Mouse (Mus musculus) midbrain, embryonic 16.5 days (tissue): ENCODE data around the gene Omg. TPM values are rescaled to one million over a fixed set of nuclear protein-coding genes. Genes with fewer than 3 reads are reported as not detected.

ENCODE experiments used
- ATAC-seq: fragments of 200-750 bp; cut with Nextera tagmentation; 2 replicates; pipeline ENCODE4 v1.8.0; 2017; ENCODE audit warnings: moderate TSS enrichment
- H3K27ac ChIP-seq: fragments of 300-500 bp; sonication (generic); 2 replicates; pipeline ENCODE4 v1.5.1; 2014; ENCODE audit warnings: mild to moderate bottlenecking, low read length, mixed read lengths
- H3K27me3 ChIP-seq: fragments of 300-500 bp; sonication (generic); 2 replicates; pipeline ENCODE4 v1.6.1; 2014; ENCODE audit warnings: low read depth, low read length, mixed read lengths; ENCODE audit not compliant: control insufficient read depth, insufficient read depth
- H3K36me3 ChIP-seq: fragments of 300-500 bp; sonication (generic); 2 replicates; pipeline ENCODE4 v1.6.1; 2014; ENCODE audit warnings: mild to moderate bottlenecking, low read length, moderate library complexity, mixed read lengths; ENCODE audit not compliant: control insufficient read depth, insufficient read depth
- H3K4me1 ChIP-seq: fragments of 300-500 bp; sonication (generic); 2 replicates; pipeline ENCODE4 v1.6.1; 2014; ENCODE audit warnings: mild to moderate bottlenecking, low read length, mixed read lengths; ENCODE audit not compliant: control insufficient read depth, insufficient read depth
- H3K4me2 ChIP-seq: fragments of 300-500 bp; sonication (generic); 2 replicates; pipeline ENCODE4 v1.6.1; 2014; ENCODE audit warnings: mild to moderate bottlenecking, low read length, mixed read lengths
- H3K4me3 ChIP-seq: fragments of 300-500 bp; sonication (generic); 2 replicates; pipeline ENCODE4 v1.5.1; 2014; ENCODE audit warnings: low read depth, mild to moderate bottlenecking, low read length, moderate library complexity, mixed read lengths
- H3K9ac ChIP-seq: fragments of 300-500 bp; sonication (generic); 2 replicates; pipeline ENCODE4 v1.6.1; 2014; ENCODE audit warnings: low read depth, low read length, mixed read lengths
- H3K9me3 ChIP-seq: fragments of 300-500 bp; sonication (generic); replicated peaks from 2 replicates; pipeline ENCODE4 v1.6.1; 2014; ENCODE audit warnings: mild to moderate bottlenecking, low read length, mixed read lengths; ENCODE audit not compliant: control insufficient read depth, poor library complexity, severe bottlenecking
- WGBS: fragments of 180-500 bp; shearing (Covaris S2); extraction: QIAGEN DNeasy Blood & Tissue Kit; methylation state at CpG from one replicate; pipeline ENCODE4 v1.1.7; 2014; 5-methylcytosine and 5-hydroxymethylcytosine counted together
- polyA plus RNA-seq: library from polyadenylated mRNA; unstranded; fragments of >200 nt; fragmentation: Nextera tagmentation; extraction: Ambion mirVana; gene quantifications from 2 replicates; pipeline ENCODE4 v1.2.1, GENCODE M21; 2015

The Omg gene
- polyA plus RNA-seq, 1 experiment from 2014 or later, result 9.8 TPM

GRCm38 (mm10) chr11:79529736-79530135 lies 25.9 kb upstream of the Omg start:
- Histone ChIP-seq H3K9me3 (no peaks in the 10 kb centered on the region), H3K27ac (no peak overlapping the region), H3K9ac (no peak overlapping the region), H3K4me3 (no peak overlapping the region), H3K4me1 (0 out of 2 replicates have a peak, but pooled peaks cover 2% of the 10 kb centered on the region), H3K36me3 (no peaks in the 10 kb centered on the region; the same call in 1 of the 2 replicates), H3K4me2 (no peak overlapping the region), H3K27me3 (no peaks in the 10 kb centered on the region)
- 82% methylated on average over 2 of the region's 2 CpGs for WGBS
- no peak for ATAC-seq

GRCm38 (mm10) chr11:79529226-79529625 lies 25.3 kb upstream of the Omg start:
- H3K4me2 ChIP-seq, result no peak overlapping the region
- 96% methylated on average over 6 of the region's 6 CpGs for WGBS
- H3K4me1 ChIP-seq, result 0 out of 2 replicates have a peak, but pooled peaks cover 2% of the 10 kb centered on the region
- no peak overlapping the region for H3K27ac ChIP-seq
- no peak for ATAC-seq
- H3K9me3 ChIP-seq, result no peaks in the 10 kb centered on the region
- H3K36me3 ChIP-seq, result no peaks in the 10 kb centered on the region; the same call in 1 of the 2 replicates
- no peak overlapping the region for H3K4me3 ChIP-seq
- H3K9ac ChIP-seq, result no peak overlapping the region
- no peaks in the 10 kb centered on the region for H3K27me3 ChIP-seq

- Histone ChIP-seq H3K4me3 (no peak overlapping the region), H3K9me3 (no peaks in the 10 kb centered on the region), H3K4me2 (no peak overlapping the region), H3K9ac (no peak overlapping the region), H3K27me3 (no peaks in the 10 kb centered on the region), H3K36me3 (no peaks in the 10 kb centered on the region; the same call in 1 of the 2 replicates), H3K27ac (no peak overlapping the region), H3K4me1 (no peaks in the 10 kb centered on the region)
- no peak for ATAC-seq
- WGBS, result 88% methylated on average over 3 of the region's 3 CpGs
Measured at GRCm38 (mm10) chr11:79528601-79529000, 24.7 kb upstream of the Omg start.

- Histone ChIP-seq H3K4me2 (no peak overlapping the region), H3K4me1 (no peaks in the 10 kb centered on the region), H3K9me3 (no peaks in the 10 kb centered on the region), H3K4me3 (no peak overlapping the region), H3K36me3 (no peaks in the 10 kb centered on the region; the same call in 1 of the 2 replicates), H3K9ac (no peak overlapping the region), H3K27me3 (no peaks in the 10 kb centered on the region), H3K27ac (no peak overlapping the region)
- 94% methylated on average over 5 of the region's 5 CpGs for WGBS
- no peak for ATAC-seq
Measured at GRCm38 (mm10) chr11:79527739-79528384, 24.0 kb upstream of the Omg start.

GRCm38 (mm10) chr11:79527015-79527738 lies 23.3 kb upstream of the Omg start:
- no peaks in the 10 kb centered on the region for H3K4me1 ChIP-seq
- no peaks in the 10 kb centered on the region for H3K9me3 ChIP-seq
- H3K27me3 ChIP-seq, result no peaks in the 10 kb centered on the region
- no peaks in the 10 kb centered on the region for H3K36me3 ChIP-seq
- 84% methylated on average over 15 of the region's 15 CpGs for WGBS
- no peak overlapping the region for H3K4me3 ChIP-seq
- no peak overlapping the region for H3K9ac ChIP-seq
- H3K4me2 ChIP-seq, result no peak overlapping the region
- ATAC-seq, result no peak
- no peak overlapping the region for H3K27ac ChIP-seq

- Histone ChIP-seq H3K9ac (no peak overlapping the region), H3K4me3 (no peak overlapping the region), H3K36me3 (no peaks in the 10 kb centered on the region), H3K27me3 (no peaks in the 10 kb centered on the region), H3K4me2 (no peak overlapping the region), H3K4me1 (no peaks in the 10 kb centered on the region), H3K9me3 (no peaks in the 10 kb centered on the region), H3K27ac (no peak overlapping the region)
- 93% methylated on average over 3 of the region's 3 CpGs for WGBS
- no peak for ATAC-seq
Measured at GRCm38 (mm10) chr11:79526549-79526948, 22.7 kb upstream of the Omg start.

- Histone ChIP-seq H3K9ac (no peak overlapping the region), H3K9me3 (no peaks in the 10 kb centered on the region), H3K36me3 (no peaks in the 10 kb centered on the region), H3K4me3 (no peak overlapping the region), H3K4me2 (no peak overlapping the region), H3K4me1 (no peaks in the 10 kb centered on the region), H3K27ac (no peak overlapping the region), H3K27me3 (no peaks in the 10 kb centered on the region)
- WGBS, result 92% methylated on average over 1 of the region's 1 CpGs
- no peak for ATAC-seq
Measured at GRCm38 (mm10) chr11:79524310-79524575, 20.4 kb upstream of the Omg start.

- no peak for ATAC-seq
- Histone ChIP-seq H3K9ac (no peak within 1 kb of the TSS), H3K36me3 (no peaks in the 10 kb centered on the region), H3K27me3 (no peaks in the 10 kb centered on the region), H3K4me1 (no peaks in the 10 kb centered on the region), H3K9me3 (no peaks in the 10 kb centered on the region), H3K27ac (no peak within 1 kb of the TSS), H3K4me3 (no peak within 1 kb of the TSS), H3K4me2 (no peak within 1 kb of the TSS)
- 87% methylated on average over 10 of the region's 10 CpGs for WGBS
Measured at GRCm38 (mm10) chr11:79523560-79524309, 19.9 kb upstream of the Omg start, which contains the start of gene Evi2b. TSS of gene Evi2b (minus strand) at chr11:79523762.

- H3K27ac ChIP-seq, result no peak overlapping the region
- H3K36me3 ChIP-seq, result no peaks in the 10 kb centered on the region
- H3K4me3 ChIP-seq, result no peak overlapping the region
- 97% methylated on average over 1 of the region's 1 CpGs for WGBS
- no peak overlapping the region for H3K9ac ChIP-seq
- H3K4me1 ChIP-seq, result no peaks in the 10 kb centered on the region
- H3K9me3 ChIP-seq, result no peaks in the 10 kb centered on the region
- no peak overlapping the region for H3K4me2 ChIP-seq
- no peak for ATAC-seq
- no peaks in the 10 kb centered on the region for H3K27me3 ChIP-seq
Measured at GRCm38 (mm10) chr11:79522944-79523343, 19.1 kb upstream of the Omg start.
